Mouse (Mus musculus): ENCODE results near the gene Psmb11. TPM values are rescaled to one million over a fixed set of nuclear protein-coding genes. Genes with fewer than 3 reads are reported as not detected.
"Not testable (repeated sequence)": the region's sequence is repeated elsewhere in the genome, so short reads cannot be mapped to it uniquely, and the experiment has no call there.

Gene Psmb11
- polyA plus RNA-seq, 1 experiment from 2014 or later, result not detected

- peaks cover 4% of the 10 kb centered on the region; the same call in 1 of the 2 replicates for H3K36me3 ChIP-seq
- peak within 1 kb of the TSS; percentile 52; the same call in 1 of the 2 replicates for H3K9ac ChIP-seq
- H3K27ac ChIP-seq, result no peak within 1 kb of the TSS
- peak within 1 kb of the TSS; percentile 46 for H3K4me3 ChIP-seq
- no peaks in the 10 kb centered on the region for H3K9me3 ChIP-seq
- ATAC-seq (ENCODE audit: low FRiP score, low read depth), result peak; percentile 15; the same call in 1 of the 2 replicates
- peak within 1 kb of the TSS; percentile 69 for H3K4me2 ChIP-seq (replicated peaks)
- under 1% methylated on average over 38 of the region's 39 CpGs for WGBS
- H3K4me1 ChIP-seq, result no peaks in the 10 kb centered on the region
- no peaks in the 10 kb centered on the region for H3K27me3 ChIP-seq (replicated peaks)
Observed at GRCm38 (mm10) chr14:54605752-54606321, 15.4 kb upstream of the Psmb11 start, which contains the start of gene 4931414P19Rik. Gene 4931414P19Rik (minus strand): TSS chr14:54605993.

GRCm38 (mm10) chr14:54607226-54607625, 14.0 kb upstream of the Psmb11 start:
- no peaks in the 10 kb centered on the region for H3K4me1 ChIP-seq
- peaks cover 10% of the 10 kb centered on the region for H3K36me3 ChIP-seq
- no peak overlapping the region for H3K27ac ChIP-seq
- H3K9ac ChIP-seq, result no peak overlapping the region
- no peak overlapping the region for H3K4me2 ChIP-seq (replicated peaks)
- ATAC-seq (ENCODE audit: low FRiP score, low read depth), result no peak
- H3K4me3 ChIP-seq, result no peak overlapping the region
- H3K27me3 ChIP-seq (replicated peaks), result no peaks in the 10 kb centered on the region
- WGBS, result 51% methylated on average over 8 of the region's 8 CpGs
- no peaks in the 10 kb centered on the region for H3K9me3 ChIP-seq

GRCm38 (mm10) chr14:54609245-54609644, 12.0 kb upstream of the Psmb11 start:
- Histone ChIP-seq H3K27ac (no peak overlapping the region), H3K9ac (no peak overlapping the region), H3K9me3 (no peaks in the 10 kb centered on the region), H3K36me3 (peaks cover 21% of the 10 kb centered on the region), H3K27me3 (replicated peaks) (no peaks in the 10 kb centered on the region), H3K4me1 (no peaks in the 10 kb centered on the region), H3K4me3 (no peak overlapping the region), H3K4me2 (replicated peaks) (no peak overlapping the region)
- WGBS, result 71% methylated on average over 4 of the region's 4 CpGs
- no peak for ATAC-seq (ENCODE audit: low FRiP score, low read depth)

DNA sequence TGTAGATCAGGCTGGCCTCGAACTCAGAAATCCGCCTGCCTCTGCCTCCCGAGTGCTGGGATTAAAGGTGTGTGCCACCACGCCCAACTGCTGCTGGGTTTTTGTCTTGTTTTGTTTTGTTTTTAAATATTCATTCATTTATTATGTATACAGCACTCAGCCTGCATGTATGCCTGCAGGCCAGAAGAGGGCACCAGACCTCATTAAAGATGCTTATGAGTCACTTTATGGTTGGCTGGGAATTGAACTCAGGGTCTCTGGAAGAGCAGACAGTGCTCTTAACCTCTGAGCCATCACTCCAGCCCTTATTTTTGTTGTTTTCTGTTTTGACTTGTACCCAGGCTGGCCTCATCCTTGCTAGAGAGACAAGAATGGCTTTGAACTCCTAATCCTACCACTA, 11.3 kb upstream of the Psmb11 start:
- WGBS, result 79% methylated on average over 4 of the region's 4 CpGs
- no peak for ATAC-seq (ENCODE audit: low FRiP score, low read depth)
- no peak overlapping the region for H3K4me2 ChIP-seq (replicated peaks)

DNA sequence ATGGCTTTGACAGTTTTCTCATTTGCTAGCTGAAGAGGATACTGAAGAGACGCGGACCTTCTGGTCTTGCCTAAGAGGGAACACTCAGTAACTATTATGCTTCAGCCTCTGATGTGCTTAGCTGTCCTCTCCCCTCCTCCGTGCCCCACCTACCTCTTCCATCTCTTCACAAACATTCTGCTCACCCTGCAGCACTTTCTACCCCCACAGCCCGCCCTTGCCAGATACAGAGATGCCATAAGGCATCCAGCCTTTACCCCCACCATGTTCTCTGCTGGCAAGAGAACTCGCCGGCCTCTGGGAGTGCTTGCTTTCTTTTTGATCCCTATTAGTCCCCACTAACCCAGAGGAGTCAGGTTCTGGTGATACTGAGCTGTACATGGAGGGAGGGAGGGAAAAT, 10.6 kb upstream of the Psmb11 start:
- Histone ChIP-seq H3K9me3 (no peaks in the 10 kb centered on the region), H3K4me1 (no peaks in the 10 kb centered on the region), H3K9ac (no peak overlapping the region), H3K36me3 (peaks cover 33% of the 10 kb centered on the region), H3K27ac (no peak overlapping the region), H3K4me2 (replicated peaks) (no peak overlapping the region), H3K27me3 (replicated peaks) (no peaks in the 10 kb centered on the region), H3K4me3 (no peak overlapping the region)
- whole genome bisulfite sequencing, result 83% methylated on average over 6 of the region's 6 CpGs
- no peak for ATAC-seq (ENCODE audit: low FRiP score, low read depth)

More for the DNA sequence above, 11.3 kb upstream of the Psmb11 start:
- Histone ChIP-seq H3K4me1 (no peaks in the 10 kb centered on the region), H3K27me3 (replicated peaks) (no peaks in the 10 kb centered on the region), H3K9ac (no peak overlapping the region), H3K4me3 (no peak overlapping the region), H3K9me3 (no peaks in the 10 kb centered on the region), H3K27ac (no peak overlapping the region), H3K36me3 (peaks cover 26% of the 10 kb centered on the region)

DNA sequence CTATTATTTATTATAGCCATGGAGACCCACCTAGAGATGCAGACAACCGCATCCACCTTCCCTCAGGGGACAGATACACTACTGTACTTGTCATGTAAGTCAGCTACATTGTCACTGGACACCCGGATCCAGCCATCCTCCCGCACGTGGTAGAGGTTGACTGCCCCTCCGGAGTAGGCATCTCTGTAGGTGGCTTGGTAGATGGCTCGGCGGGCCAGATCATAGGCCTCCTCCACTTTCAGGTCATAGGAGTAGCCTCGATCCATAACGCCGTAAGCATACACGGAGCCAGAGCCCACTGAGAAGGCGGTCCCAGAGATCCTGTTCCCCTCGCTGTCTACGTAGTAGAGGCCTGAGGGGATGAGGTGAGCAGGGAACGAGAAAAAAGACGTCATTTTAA, 7.1 kb upstream of the Psmb11 start:
- H3K9ac ChIP-seq; H3K9me3 ChIP-seq; H3K27me3 ChIP-seq (replicated peaks); H3K27ac ChIP-seq; H3K4me3 ChIP-seq; ATAC-seq (ENCODE audit: low FRiP score, low read depth); H3K4me2 ChIP-seq (replicated peaks): not testable (repeated sequence)
- WGBS, result 92% methylated on average over 16 of the region's 16 CpGs
- Histone ChIP-seq H3K36me3 (peaks cover 35% of the 10 kb centered on the region), H3K4me1 (peaks cover 11% of the 10 kb centered on the region)

DNA sequence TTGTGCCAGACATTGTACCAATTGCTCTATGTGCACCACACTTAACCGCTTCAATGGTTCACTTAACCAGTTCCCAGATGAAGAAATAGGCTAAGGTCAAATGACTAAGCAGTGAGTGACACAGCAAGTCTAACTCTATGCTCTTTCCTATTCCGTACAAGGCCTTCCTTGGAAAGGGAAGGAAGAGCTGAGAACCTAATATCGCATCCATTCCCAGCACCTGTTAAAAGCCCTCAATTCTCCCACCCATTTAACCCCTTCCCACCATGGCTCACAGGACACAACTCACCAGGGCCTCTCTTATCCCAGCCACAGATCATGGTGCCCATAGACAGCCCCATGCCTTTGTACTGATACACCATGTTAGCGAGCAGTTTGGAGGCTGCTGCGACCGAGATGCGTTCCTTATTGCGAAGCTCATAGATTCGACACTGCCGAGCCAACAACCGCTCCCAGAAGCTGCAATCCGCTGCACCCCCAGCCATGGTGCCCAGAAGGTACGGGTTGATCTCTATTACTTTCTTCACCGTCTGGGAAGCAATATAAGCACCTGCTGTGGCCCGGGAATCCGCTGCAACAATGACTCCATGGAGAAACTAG, 4.9 kb upstream of the Psmb11 start:
- Histone ChIP-seq H3K4me3 (no peak overlapping the region), H3K27me3 (replicated peaks) (no peaks in the 10 kb centered on the region), H3K4me2 (replicated peaks) (peak overlapping the region; percentile 75; the same call in 1 of the 2 replicates), H3K4me1 (peaks cover 11% of the 10 kb centered on the region), H3K27ac (no peak overlapping the region), H3K9me3 (no peaks in the 10 kb centered on the region), H3K36me3 (peaks cover 31% of the 10 kb centered on the region), H3K9ac (no peak overlapping the region)
- WGBS, result 92% methylated on average over 16 of the region's 16 CpGs
- no peak for ATAC-seq (ENCODE audit: low FRiP score, low read depth)

DNA sequence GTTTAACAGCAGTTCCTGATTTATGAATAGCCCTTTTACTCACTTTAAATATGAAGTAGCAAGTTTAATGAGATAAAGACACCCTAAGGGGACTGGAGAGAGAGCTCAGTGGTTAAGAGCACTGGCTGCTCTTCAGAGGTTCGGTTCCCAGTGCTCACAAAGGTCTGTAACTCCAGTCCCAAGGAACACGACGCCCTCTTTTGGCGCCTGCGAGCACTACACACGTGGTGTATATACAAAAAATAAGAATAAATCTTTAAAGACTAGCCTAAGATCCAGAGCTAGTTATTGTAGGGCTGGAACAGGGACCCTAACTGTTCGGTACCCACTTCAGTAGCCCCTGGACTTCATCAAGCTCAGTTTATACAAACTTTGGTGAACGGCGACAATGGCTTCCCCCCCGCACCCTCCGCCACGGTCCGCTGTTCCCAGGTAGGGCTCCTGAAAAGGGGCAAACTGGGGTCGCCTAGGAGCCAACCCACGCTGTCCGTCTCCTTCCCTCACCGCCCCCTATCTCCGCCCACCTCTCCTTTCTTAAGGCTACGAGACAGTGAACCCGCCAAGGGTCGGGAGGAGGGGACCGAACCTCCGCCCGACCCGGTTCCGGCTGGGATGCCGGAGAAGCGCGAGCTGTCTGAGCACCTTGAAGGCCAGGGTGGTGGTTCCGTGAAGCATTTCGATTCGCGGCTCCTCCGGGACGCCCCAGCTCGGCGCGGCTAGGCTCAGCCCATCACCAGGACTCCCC, 3.9 kb upstream of the Psmb11 start:
- H3K4me3 ChIP-seq, result peak overlapping the region; percentile 88
- peak overlapping the region; percentile 37; the same call in 1 of the 2 replicates for H3K27ac ChIP-seq
- WGBS, result 2% methylated on average over 38 of the region's 38 CpGs
- peak overlapping the region; percentile 75 for H3K4me2 ChIP-seq (replicated peaks)
- H3K36me3 ChIP-seq, result peaks cover 25% of the 10 kb centered on the region
- peaks cover 11% of the 10 kb centered on the region for H3K4me1 ChIP-seq
- H3K27me3 ChIP-seq (replicated peaks), result no peaks in the 10 kb centered on the region
- H3K9me3 ChIP-seq, result no peaks in the 10 kb centered on the region
- ATAC-seq (ENCODE audit: low FRiP score, low read depth), result peak; percentile 74
- peak overlapping the region; percentile 85 for H3K9ac ChIP-seq

GRCm38 (mm10) chr14:54617897-54618365, 3.3 kb upstream of the Psmb11 start, which contains the start of gene Psmb5:
Gene Psmb5 (minus strand): TSS chr14:54618022.
- peak; percentile 91 for ATAC-seq (ENCODE audit: low FRiP score, low read depth)
- H3K27me3 ChIP-seq (replicated peaks), result no peaks in the 10 kb centered on the region
- peak within 1 kb of the TSS; percentile 88 for H3K4me3 ChIP-seq
- no peaks in the 10 kb centered on the region for H3K9me3 ChIP-seq
- under 1% methylated on average over 25 of the region's 25 CpGs for WGBS
- H3K36me3 ChIP-seq, result peaks cover 20% of the 10 kb centered on the region
- peak within 1 kb of the TSS; percentile 85 for H3K9ac ChIP-seq
- H3K4me2 ChIP-seq (replicated peaks), result peak within 1 kb of the TSS; percentile 75
- H3K27ac ChIP-seq, result peak within 1 kb of the TSS; percentile 37; the same call in 1 of the 2 replicates
- peaks cover 11% of the 10 kb centered on the region for H3K4me1 ChIP-seq

DNA sequence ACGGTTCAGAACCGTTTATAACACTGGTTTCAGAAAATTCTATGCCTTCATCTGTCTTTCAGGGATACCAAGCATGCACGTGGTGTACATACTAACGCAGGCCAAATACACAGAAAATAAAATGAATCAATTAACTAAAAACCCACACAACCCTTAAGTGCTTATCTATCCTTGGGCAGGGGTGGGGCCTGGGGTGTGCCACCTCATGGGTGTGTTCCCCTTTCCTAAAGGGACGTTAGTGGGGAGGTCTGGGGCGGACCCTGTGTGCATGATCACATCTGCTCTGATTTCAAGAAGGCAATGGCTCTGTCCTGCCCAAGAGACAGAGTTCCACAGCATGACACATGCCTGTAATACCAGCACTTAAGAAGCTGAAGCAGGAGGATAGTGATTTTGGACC, 2.1 kb downstream of the Psmb11 start:
- H3K4me3 ChIP-seq, result no peak overlapping the region
- H3K9ac ChIP-seq, result no peak overlapping the region
- H3K4me2 ChIP-seq (replicated peaks), result no peak overlapping the region
- ATAC-seq (ENCODE audit: low FRiP score, low read depth), result no peak
- H3K36me3 ChIP-seq, result no peaks in the 10 kb centered on the region
- no peak overlapping the region for H3K27ac ChIP-seq
- 89% methylated on average over 6 of the region's 6 CpGs for WGBS
- H3K4me1 ChIP-seq, result no peaks in the 10 kb centered on the region
- no peaks in the 10 kb centered on the region for H3K27me3 ChIP-seq (replicated peaks)
- no peaks in the 10 kb centered on the region for H3K9me3 ChIP-seq

DNA sequence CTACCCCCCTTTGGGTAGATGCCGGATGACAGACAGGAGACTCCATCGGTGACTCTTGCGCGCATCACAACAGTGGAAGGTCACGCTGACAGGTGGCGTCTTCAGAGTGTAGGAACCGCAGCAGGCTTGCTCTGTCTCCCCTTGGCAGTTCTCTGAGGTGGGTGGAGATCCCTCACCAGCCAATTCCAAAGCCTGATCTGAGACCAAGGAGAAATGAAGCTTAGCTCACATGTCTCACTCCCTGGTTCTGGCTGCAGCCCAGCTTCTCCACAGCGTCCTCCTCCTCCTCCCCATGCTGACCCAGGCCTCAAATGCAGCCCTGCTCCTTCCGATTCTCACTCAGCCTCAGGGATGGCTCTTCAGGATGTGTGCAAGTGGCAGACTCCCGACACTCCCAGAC, 3.7 kb downstream of the Psmb11 start:
- H3K36me3 ChIP-seq, result 0 out of 2 replicates have a peak, but pooled peaks cover under 1% of the 10 kb centered on the region
- no peak for ATAC-seq (ENCODE audit: low FRiP score, low read depth)
- no peaks in the 10 kb centered on the region for H3K9me3 ChIP-seq
- no peak overlapping the region for H3K9ac ChIP-seq
- H3K4me1 ChIP-seq, result no peaks in the 10 kb centered on the region
- no peak overlapping the region for H3K4me2 ChIP-seq (replicated peaks)
- 76% methylated on average over 10 of the region's 10 CpGs for WGBS
- no peaks in the 10 kb centered on the region for H3K27me3 ChIP-seq (replicated peaks)
- H3K27ac ChIP-seq, result no peak overlapping the region
- H3K4me3 ChIP-seq, result no peak overlapping the region

DNA sequence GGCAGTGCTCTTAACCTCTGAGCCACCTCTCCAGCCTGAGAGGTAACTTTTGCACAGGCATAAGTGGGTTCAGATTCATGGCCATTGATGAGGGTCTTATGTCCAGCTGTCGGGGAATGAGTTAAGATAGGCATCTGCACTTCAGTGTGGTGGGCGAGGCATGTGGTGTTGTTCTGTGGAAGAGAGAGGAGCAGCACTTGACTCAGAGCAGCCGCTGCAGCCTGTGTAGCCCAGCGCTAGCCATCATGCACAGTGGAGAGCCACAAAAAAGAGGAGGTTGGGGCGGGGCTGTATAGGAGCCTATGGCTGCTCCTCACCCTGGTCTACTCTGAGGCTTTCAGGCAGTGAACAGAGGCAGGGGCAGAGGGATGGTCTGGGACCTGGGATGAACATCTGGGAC, 6.9 kb downstream of the Psmb11 start:
- Histone ChIP-seq H3K9me3 (no peaks in the 10 kb centered on the region), H3K27ac (no peak overlapping the region), H3K36me3 (peaks cover 31% of the 10 kb centered on the region), H3K4me1 (no peaks in the 10 kb centered on the region), H3K4me3 (no peak overlapping the region), H3K27me3 (replicated peaks) (no peaks in the 10 kb centered on the region), H3K4me2 (replicated peaks) (no peak overlapping the region), H3K9ac (no peak overlapping the region)
- ATAC-seq (ENCODE audit: low FRiP score, low read depth), result no peak
- 72% methylated on average over 5 of the region's 5 CpGs for WGBS

Measured in neural tube, embryonic 12.5 days (tissue).